Mouse (Mus musculus): ENCODE measurements at regions not wholly inside any gene's neighbourhood (a gene's known extent, or its start where the extent isn't known, plus 50 kb on each side); places are given as distances from the start of the nearest gene placed in this dataset.
A peak's percentile ranks its signal among the peaks of the same experiment; 100 is the strongest.
"Not testable (repeated sequence)": the region's sequence is repeated elsewhere in the genome, so short reads cannot be mapped to it uniquely, and the experiment has no call there.

GRCm38 (mm10) chr9:3116311-3116710 lies 79.6 kb downstream of the Gm10715 start:
- not testable (repeated sequence) for DNase-seq (ENCODE audit: low spot score)

- no peak for DNase-seq (ENCODE audit: low spot score)
Measured at GRCm38 (mm10) chr9:3161181-3161580, 124.5 kb downstream of the Gm10715 start.

DNA sequence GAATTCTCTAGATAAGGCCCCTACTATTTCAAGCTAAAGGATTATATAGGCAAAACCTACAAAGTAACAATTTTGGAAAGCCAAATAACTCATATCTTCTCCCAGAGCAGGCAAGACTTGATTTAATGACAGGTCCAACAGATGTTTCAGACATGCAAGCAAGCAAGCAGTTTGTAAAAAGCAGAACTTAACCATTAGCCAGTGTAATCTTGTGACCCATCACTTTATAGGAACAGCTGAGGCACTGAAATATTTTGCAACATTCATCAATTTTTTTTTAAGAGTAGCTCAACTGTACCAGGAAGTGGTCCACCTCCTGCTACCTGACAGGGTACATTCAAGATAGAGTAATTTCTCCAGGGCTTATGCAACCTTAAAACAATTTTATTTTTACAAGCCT lies 147.7 kb downstream of the Gm10715 start:
- no peak for DNase-seq (ENCODE audit: low spot score)

DNA sequence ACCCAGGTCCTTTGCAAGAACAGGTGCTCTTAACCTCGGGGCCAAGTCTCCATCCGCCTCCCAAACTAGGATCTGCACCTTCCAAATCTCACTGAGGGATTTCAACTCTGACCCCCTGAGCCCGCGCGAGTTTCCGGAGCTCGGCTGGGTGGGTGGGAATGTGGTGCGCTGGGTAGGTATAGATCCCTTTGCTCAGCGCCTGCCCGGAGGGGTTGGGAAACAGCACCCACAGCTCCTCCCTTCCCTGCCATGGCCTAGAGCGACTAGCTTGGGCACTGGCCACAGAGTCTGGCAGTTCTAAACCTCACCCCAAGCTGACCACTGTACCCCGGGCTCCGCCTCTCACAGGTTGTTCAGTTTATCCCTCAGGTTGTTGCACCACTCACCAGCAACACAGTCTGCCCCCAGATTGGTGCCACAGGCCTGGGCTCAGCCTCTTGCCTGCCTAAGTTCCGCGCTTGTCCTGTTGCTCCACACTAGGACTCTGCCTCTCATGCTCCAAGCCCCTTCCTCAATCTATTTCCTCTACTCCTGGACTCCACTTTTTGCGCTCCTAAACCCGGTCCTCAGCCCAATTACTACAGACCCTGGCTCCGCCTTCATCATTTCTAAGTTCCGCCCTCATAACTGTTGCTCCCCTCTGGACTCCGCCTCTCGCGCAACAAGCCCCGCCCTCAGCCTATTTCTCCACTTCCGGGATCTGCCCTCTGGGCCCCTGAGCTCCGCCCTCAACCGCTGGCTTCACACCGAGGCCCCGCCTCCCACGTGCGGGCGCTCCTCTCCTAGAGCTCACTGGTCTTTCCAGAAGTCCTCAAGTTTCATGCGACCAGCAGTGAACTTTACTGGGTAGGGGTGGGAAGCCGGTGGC lies 135.6 kb upstream of the Alkbh8 start:
- peak; percentile 77 for DNase-seq (ENCODE audit: low spot score)

DNA sequence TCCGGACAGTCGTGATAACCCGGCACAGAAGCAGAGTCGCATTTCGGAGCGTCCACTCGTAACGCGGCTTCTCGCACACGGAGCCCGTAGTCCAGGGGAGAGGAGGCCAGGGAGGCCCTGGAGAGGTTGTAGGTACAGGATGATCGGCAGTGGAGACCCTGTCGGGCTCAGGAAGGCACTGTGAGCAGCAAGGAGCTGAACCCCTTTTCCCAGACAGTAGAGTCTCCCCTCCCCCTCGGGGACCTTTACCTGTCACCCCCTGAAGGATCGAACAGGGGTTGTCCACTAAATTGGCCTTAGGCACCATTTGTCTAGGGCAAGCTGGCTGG lies 135.0 kb upstream of the Alkbh8 start:
- DNase-seq (ENCODE audit: low spot score): not testable (repeated sequence)

DNA sequence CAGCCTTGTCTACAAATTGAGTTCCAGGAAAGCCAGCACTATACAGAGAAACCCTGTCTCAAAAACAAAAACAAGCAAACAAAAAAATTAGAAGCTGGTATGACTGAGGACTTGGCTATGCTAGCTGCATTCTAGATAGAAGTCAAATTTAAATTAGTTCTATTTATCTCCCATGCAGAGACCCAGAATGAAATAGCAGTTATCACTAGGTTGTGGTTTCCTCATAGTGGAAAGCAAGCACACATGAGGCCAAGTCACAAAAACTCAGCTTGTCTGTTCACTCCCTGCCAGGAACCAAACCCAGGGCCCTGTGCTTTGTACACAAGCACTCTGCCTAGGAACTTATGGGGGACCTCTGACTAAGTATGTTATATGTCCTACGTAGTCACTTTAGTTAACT lies 126.8 kb upstream of the Alkbh8 start:
- not testable (repeated sequence) for DNase-seq (ENCODE audit: low spot score)

GRCm38 (mm10) chr9:3258396-3259300 lies 76.3 kb upstream of the Alkbh8 start:
- DNase-seq (ENCODE audit: low spot score): peak; percentile 95

DNA sequence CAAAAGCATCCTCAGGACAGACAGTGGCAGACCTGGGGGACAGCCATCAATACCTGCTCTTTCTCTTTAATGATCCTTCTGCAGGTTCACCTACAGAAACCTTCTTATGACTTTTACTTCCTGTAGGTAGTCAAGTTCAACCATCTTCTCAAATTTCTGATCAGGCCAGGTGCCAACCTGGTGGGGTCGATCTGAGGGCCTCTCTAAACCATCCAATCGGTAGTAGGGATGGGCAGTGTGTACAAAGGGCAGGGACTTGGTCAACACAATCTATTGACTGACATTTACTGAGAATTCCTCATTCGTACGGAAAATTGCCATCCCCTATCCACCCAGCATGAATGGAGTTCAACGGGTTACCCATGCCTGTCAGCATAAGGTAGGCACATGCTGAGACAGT lies 74.8 kb upstream of the Alkbh8 start:
- peak; percentile 53 for DNase-seq (ENCODE audit: low spot score)

DNA sequence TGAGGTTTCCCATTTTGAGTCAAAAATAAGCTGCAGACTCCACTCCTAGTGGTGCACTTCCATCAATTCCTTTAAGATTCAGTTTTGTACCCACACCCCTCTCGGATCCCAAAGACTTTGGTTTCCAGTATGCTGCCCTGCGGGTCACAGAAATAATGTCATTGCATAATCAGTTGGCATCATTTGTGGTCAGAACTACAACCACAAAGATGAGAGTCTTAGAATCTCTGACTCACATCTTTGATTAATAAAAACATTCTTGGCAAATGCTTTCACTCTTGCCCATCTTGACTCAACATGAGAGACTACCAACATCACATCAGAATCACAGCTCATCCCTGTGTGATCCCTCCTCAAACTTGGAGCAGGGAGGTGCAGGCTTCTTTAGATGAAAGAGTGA lies 74.1 kb upstream of the Alkbh8 start:
- DNase-seq (ENCODE audit: low spot score): no peak

GRCm38 (mm10) chr9:3264467-3264866 lies 70.5 kb upstream of the Alkbh8 start:
- no peak for DNase-seq (ENCODE audit: low spot score)

- not testable (repeated sequence) for DNase-seq (ENCODE audit: low spot score)
Measured at GRCm38 (mm10) chr9:3280496-3280895, 54.4 kb upstream of the Alkbh8 start.

GRCm38 (mm10) chr9:3281906-3282305 lies 53.0 kb upstream of the Alkbh8 start:
- not testable (repeated sequence) for DNase-seq (ENCODE audit: low spot score)

DNA sequence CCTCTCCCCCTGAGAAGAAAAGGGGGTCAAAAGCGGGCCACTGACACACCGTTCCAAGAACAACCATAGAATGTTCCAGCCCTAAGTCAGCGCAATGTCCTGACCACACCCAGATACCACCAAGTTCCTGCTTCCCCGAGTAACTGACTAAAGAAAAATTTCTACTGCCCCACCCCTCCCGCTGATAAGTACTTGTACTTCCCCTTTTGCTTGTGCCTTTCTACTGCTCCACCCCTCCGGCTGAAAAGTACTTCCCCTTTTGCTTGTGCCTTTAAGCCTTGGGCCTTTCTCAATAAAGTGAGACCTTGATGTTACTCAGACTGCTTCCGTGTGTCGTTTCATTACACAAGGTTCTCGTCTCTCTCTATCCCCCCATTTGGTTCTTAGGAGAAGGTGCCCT lies 51.6 kb upstream of the Alkbh8 start:
- DNase-seq (ENCODE audit: low spot score): not testable (repeated sequence)
